Mouse (Mus musculus) embryonic facial prominence, embryonic 13.5 days (tissue): Measurements from ENCODE around the gene Trmt1. TPM values are rescaled to one million over a fixed set of nuclear protein-coding genes. Genes with fewer than 3 reads are reported as not detected.

Source experiments
- ATAC-seq: fragments of 200-750 bp; cut with Nextera tagmentation; 2 replicates; pipeline ENCODE4 v1.8.0; 2017; ENCODE audit warnings: low read depth; ENCODE audit not compliant: insufficient number of reproducible peaks, insufficient read depth, low FRiP score, low TSS enrichment
- H3K27ac ChIP-seq: fragments of 300-500 bp; sonication (generic); 2 replicates; pipeline ENCODE4 v1.5.1; 2015; ENCODE audit warnings: moderate library complexity, mild to moderate bottlenecking, inconsistent platforms
- H3K27me3 ChIP-seq: fragments of 300-500 bp; sonication (generic); 2 replicates; pipeline ENCODE4 v1.6.1; 2015; ENCODE audit warnings: mild to moderate bottlenecking, inconsistent platforms
- H3K36me3 ChIP-seq: fragments of 300-500 bp; sonication (generic); 2 replicates; pipeline ENCODE4 v1.6.1; 2015; ENCODE audit warnings: mild to moderate bottlenecking, inconsistent platforms
- H3K4me1 ChIP-seq: fragments of 300-500 bp; sonication (generic); 2 replicates; pipeline ENCODE4 v1.6.1; 2015; ENCODE audit warnings: inconsistent platforms
- H3K4me2 ChIP-seq: fragments of 300-500 bp; sonication (generic); 2 replicates; pipeline ENCODE4 v1.6.1; 2015; ENCODE audit warnings: moderate library complexity, mild to moderate bottlenecking, inconsistent platforms
- H3K4me3 ChIP-seq: fragments of 300-500 bp; sonication (generic); 2 replicates; pipeline ENCODE4 v1.5.1; 2015; ENCODE audit warnings: mild to moderate bottlenecking, inconsistent platforms
- H3K9ac ChIP-seq: fragments of 300-500 bp; sonication (generic); 2 replicates; pipeline ENCODE4 v1.6.1; 2015; ENCODE audit warnings: mild to moderate bottlenecking, inconsistent platforms
- H3K9me3 ChIP-seq: fragments of 300-500 bp; sonication (generic); 2 replicates; pipeline ENCODE4 v1.6.1; 2016; ENCODE audit warnings: inconsistent platforms
- WGBS: fragments of 180-500 bp; shearing (Covaris S2); methylation state at CpG from one replicate; pipeline ENCODE4 v1.1.7; 2015; ENCODE audit warnings: mixed read lengths; 5-methylcytosine and 5-hydroxymethylcytosine counted together
- polyA plus RNA-seq: library from polyadenylated mRNA; unstranded; fragments of >200 nt; fragmentation: Nextera tagmentation; extraction: Ambion mirVana; gene quantifications from 2 replicates; pipeline ENCODE4 v1.2.1, GENCODE M21; 2015

The Trmt1 gene
- polyA plus RNA-seq, 1 experiment from 2014 or later = 78.6 TPM

GRCm38 (mm10) chr8:84697166-84698130 is 11.3 kb downstream of the Trmt1 start:
- Histone ChIP-seq H3K9ac (no peak overlapping the region), H3K27ac (no peak overlapping the region), H3K4me1 (peaks cover 14% of the 10 kb centered on the region), H3K4me3 (no peak overlapping the region), H3K36me3 (peaks cover 72% of the 10 kb centered on the region), H3K27me3 (peaks cover 16% of the 10 kb centered on the region), H3K4me2 (no peak overlapping the region), H3K9me3 (no peaks in the 10 kb centered on the region)
- 86% methylated on average over 14 of the region's 14 CpGs for WGBS
- no peak for ATAC-seq

- Histone ChIP-seq H3K4me1 (peaks cover 14% of the 10 kb centered on the region), H3K9me3 (no peaks in the 10 kb centered on the region), H3K9ac (no peak overlapping the region), H3K27me3 (peaks cover 25% of the 10 kb centered on the region), H3K4me3 (no peak overlapping the region), H3K4me2 (no peak overlapping the region), H3K27ac (no peak overlapping the region), H3K36me3 (peaks cover 67% of the 10 kb centered on the region)
- ATAC-seq = no peak
- 98% methylated on average over 5 of the region's 5 CpGs for WGBS
These were observed 12.2 kb downstream of the Trmt1 start for GRCm38 (mm10) chr8:84698288-84698687.

GRCm38 (mm10) chr8:84698929-84699401 is 12.9 kb downstream of the Trmt1 start:
- no peaks in the 10 kb centered on the region for H3K9me3 ChIP-seq
- WGBS = 91% methylated on average over 9 of the region's 9 CpGs
- H3K4me3 ChIP-seq = no peak overlapping the region
- no peak overlapping the region for H3K9ac ChIP-seq
- peaks cover 61% of the 10 kb centered on the region for H3K36me3 ChIP-seq
- H3K4me1 ChIP-seq = peaks cover 15% of the 10 kb centered on the region
- H3K27ac ChIP-seq = peak overlapping the region; percentile 57; the same call in 1 of the 2 replicates
- no peak overlapping the region for H3K4me2 ChIP-seq
- ATAC-seq = no peak
- peaks cover 32% of the 10 kb centered on the region for H3K27me3 ChIP-seq

- peaks cover 54% of the 10 kb centered on the region for H3K36me3 ChIP-seq
- no peak overlapping the region for H3K4me2 ChIP-seq
- H3K27me3 ChIP-seq = peaks cover 41% of the 10 kb centered on the region
- H3K4me1 ChIP-seq = peaks cover 25% of the 10 kb centered on the region
- no peak overlapping the region for H3K4me3 ChIP-seq
- H3K9me3 ChIP-seq = no peaks in the 10 kb centered on the region
- H3K27ac ChIP-seq = peak overlapping the region; percentile 28; the same call in 1 of the 2 replicates
- WGBS = 65% methylated on average over 7 of the region's 7 CpGs
- no peak for ATAC-seq
- H3K9ac ChIP-seq = no peak overlapping the region
These were observed 13.8 kb downstream of the Trmt1 start for GRCm38 (mm10) chr8:84699861-84700322.

- H3K4me1 ChIP-seq = peaks cover 31% of the 10 kb centered on the region
- WGBS = 81% methylated on average over 5 of the region's 5 CpGs
- H3K4me2 ChIP-seq = no peak overlapping the region
- no peak overlapping the region for H3K9ac ChIP-seq
- H3K27ac ChIP-seq = peak overlapping the region; percentile 28; the same call in 1 of the 2 replicates
- no peak overlapping the region for H3K4me3 ChIP-seq
- ATAC-seq = no peak
- H3K27me3 ChIP-seq = peaks cover 47% of the 10 kb centered on the region
- no peaks in the 10 kb centered on the region for H3K9me3 ChIP-seq
- H3K36me3 ChIP-seq = peaks cover 47% of the 10 kb centered on the region
These were observed 14.4 kb downstream of the Trmt1 start for GRCm38 (mm10) chr8:84700526-84700925.

GRCm38 (mm10) chr8:84700941-84701911 is 15.1 kb downstream of the Trmt1 start, which contains the start of gene Lyl1:
Gene Lyl1 (plus strand): TSS chr8:84701457.
- peaks cover 42% of the 10 kb centered on the region for H3K36me3 ChIP-seq
- peaks cover 33% of the 10 kb centered on the region for H3K4me1 ChIP-seq
- no peaks in the 10 kb centered on the region for H3K9me3 ChIP-seq
- peak within 1 kb of the TSS; percentile 46 for H3K4me2 ChIP-seq
- peaks cover 50% of the 10 kb centered on the region for H3K27me3 ChIP-seq
- peak within 1 kb of the TSS; percentile 51 for H3K27ac ChIP-seq
- 13% methylated on average over 34 of the region's 34 CpGs for WGBS
- H3K9ac ChIP-seq = peak within 1 kb of the TSS; percentile 46
- ATAC-seq = peak; percentile 12; the same call in 1 of the 2 replicates
- peak within 1 kb of the TSS; percentile 20 for H3K4me3 ChIP-seq

- H3K4me1 ChIP-seq = peaks cover 45% of the 10 kb centered on the region
- H3K27me3 ChIP-seq = peaks cover 63% of the 10 kb centered on the region
- WGBS = 70% methylated on average over 9 of the region's 9 CpGs
- peaks cover 31% of the 10 kb centered on the region for H3K36me3 ChIP-seq
- H3K27ac ChIP-seq = no peak overlapping the region
- 0 out of 2 replicates have a peak overlapping the region, but pooled peaks have one; percentile 46 for H3K9ac ChIP-seq
- peak overlapping the region; percentile 20; the same call in 1 of the 2 replicates for H3K4me3 ChIP-seq
- H3K9me3 ChIP-seq = no peaks in the 10 kb centered on the region
- H3K4me2 ChIP-seq = peak overlapping the region; percentile 46
- ATAC-seq = no peak
These were observed 16.5 kb downstream of the Trmt1 start for GRCm38 (mm10) chr8:84702561-84702960.

- no peak overlapping the region for H3K27ac ChIP-seq
- 83% methylated on average over 6 of the region's 6 CpGs for WGBS
- peak overlapping the region; percentile 20 for H3K4me3 ChIP-seq
- peaks cover 31% of the 10 kb centered on the region for H3K36me3 ChIP-seq
- no peak overlapping the region for H3K9ac ChIP-seq
- H3K27me3 ChIP-seq = peaks cover 67% of the 10 kb centered on the region
- no peaks in the 10 kb centered on the region for H3K9me3 ChIP-seq
- no peak for ATAC-seq
- peaks cover 50% of the 10 kb centered on the region for H3K4me1 ChIP-seq
- H3K4me2 ChIP-seq = peak overlapping the region; percentile 46
These were observed 16.9 kb downstream of the Trmt1 start for GRCm38 (mm10) chr8:84702963-84703465.

GRCm38 (mm10) chr8:84703466-84704249 is 17.6 kb downstream of the Trmt1 start:
- Histone ChIP-seq H3K27ac (no peak overlapping the region), H3K9me3 (no peaks in the 10 kb centered on the region), H3K9ac (no peak overlapping the region), H3K4me3 (peak overlapping the region; percentile 20), H3K4me2 (peak overlapping the region; percentile 46), H3K4me1 (peaks cover 54% of the 10 kb centered on the region), H3K27me3 (peaks cover 72% of the 10 kb centered on the region), H3K36me3 (peaks cover 28% of the 10 kb centered on the region)
- 13% methylated on average over 38 of the region's 38 CpGs for WGBS
- no peak for ATAC-seq

GRCm38 (mm10) chr8:84704356-84704755 is 18.2 kb downstream of the Trmt1 start:
- Histone ChIP-seq H3K27me3 (peaks cover 77% of the 10 kb centered on the region), H3K9ac (no peak overlapping the region), H3K36me3 (peaks cover 21% of the 10 kb centered on the region), H3K4me1 (peaks cover 61% of the 10 kb centered on the region), H3K4me2 (peak overlapping the region; percentile 46), H3K9me3 (no peaks in the 10 kb centered on the region), H3K4me3 (peak overlapping the region; percentile 20), H3K27ac (no peak overlapping the region)
- 6% methylated on average over 16 of the region's 16 CpGs for whole genome bisulfite sequencing
- no peak for ATAC-seq
